Mouse (Mus musculus): ENCODE data around the gene Rnf114. TPM values are rescaled to one million over a fixed set of nuclear protein-coding genes. Genes with fewer than 3 reads are reported as not detected.
A peak's percentile ranks its signal among the peaks of the same experiment; 100 is the strongest.

Gene Rnf114
- polyA plus RNA-seq, 1 experiment from 2014 or later: 39.5 TPM

- Histone ChIP-seq H3K27ac (ENCODE audit: low read depth) (no peak overlapping the region), H3K4me1 (ENCODE audit: insufficient read depth) (no peaks in the 10 kb centered on the region), H3K4me3 (ENCODE audit: low read depth, low read length) (no peak overlapping the region), H3K9ac (replicated peaks) (no peak overlapping the region), H3K36me3 (replicated peaks; ENCODE audit: insufficient read depth, low read length) (no peaks in the 10 kb centered on the region), H3K4me2 (ENCODE audit: low read depth, low read length) (no peak overlapping the region), H3K9me3 (ENCODE audit: low read length) (no peaks in the 10 kb centered on the region), H3K27me3 (ENCODE audit: insufficient read depth, low read length) (no peaks in the 10 kb centered on the region)
- no peak for ATAC-seq
- TF ChIP-seq EP300 (IDR thresholded peaks at IDR 0.05; ENCODE audit: low read depth): no peak
- TF ChIP-seq CTCF (IDR thresholded peaks at IDR 0.05; ENCODE audit: low read depth): no peak
- DNase-seq: no peak
- 78% methylated on average over 8 of the region's 8 CpGs for WGBS (ENCODE audit: insufficient replicate concordance)
These were observed 58.0 kb downstream of the Rnf114 start for GRCm38 (mm10) chr2:167550341-167550854.

DNA sequence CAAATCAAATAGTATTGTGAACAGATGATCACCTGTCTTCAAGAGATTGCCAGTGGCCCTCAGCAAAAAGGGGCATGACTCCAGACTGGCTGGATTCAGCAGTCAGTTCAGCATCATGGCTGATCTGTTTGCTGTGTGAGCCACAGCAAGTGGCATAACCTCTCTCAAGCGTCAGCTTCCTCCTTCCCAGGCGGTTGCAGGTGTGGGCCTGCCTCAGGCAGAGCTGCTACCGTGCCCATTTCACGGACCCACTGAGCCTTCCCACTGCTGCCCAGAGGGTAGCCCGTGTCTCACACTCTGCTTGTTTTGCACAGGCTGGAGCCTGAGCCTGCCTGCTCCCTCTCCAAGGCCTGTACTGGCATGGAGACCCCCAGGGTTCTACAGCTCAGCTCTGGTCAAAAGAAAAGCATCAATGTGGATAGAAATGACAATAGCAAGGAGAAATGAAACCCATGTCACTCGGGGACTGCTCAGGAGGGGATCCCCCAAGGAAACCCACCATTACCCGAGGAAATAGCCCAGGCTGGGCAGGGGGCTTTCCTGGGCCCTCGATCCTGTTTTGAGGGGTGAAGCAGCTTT is 59.0 kb downstream of the Rnf114 start:
- Histone ChIP-seq H3K9ac (replicated peaks) (no peak overlapping the region), H3K27ac (ENCODE audit: low read depth) (no peak overlapping the region), H3K4me2 (ENCODE audit: low read depth, low read length) (no peak overlapping the region), H3K9me3 (ENCODE audit: low read length) (no peaks in the 10 kb centered on the region), H3K4me1 (ENCODE audit: insufficient read depth) (no peaks in the 10 kb centered on the region), H3K36me3 (replicated peaks; ENCODE audit: insufficient read depth, low read length) (no peaks in the 10 kb centered on the region), H3K27me3 (ENCODE audit: insufficient read depth, low read length) (no peaks in the 10 kb centered on the region), H3K4me3 (ENCODE audit: low read depth, low read length) (no peak overlapping the region)
- 57% methylated on average over 8 of the region's 8 CpGs for WGBS (ENCODE audit: insufficient replicate concordance)
- DNase-seq: no peak
- TF ChIP-seq EP300 (IDR thresholded peaks at IDR 0.05; ENCODE audit: low read depth): no peak
- TF ChIP-seq CTCF (IDR thresholded peaks at IDR 0.05; ENCODE audit: low read depth): no peak
- ATAC-seq: no peak

DNA sequence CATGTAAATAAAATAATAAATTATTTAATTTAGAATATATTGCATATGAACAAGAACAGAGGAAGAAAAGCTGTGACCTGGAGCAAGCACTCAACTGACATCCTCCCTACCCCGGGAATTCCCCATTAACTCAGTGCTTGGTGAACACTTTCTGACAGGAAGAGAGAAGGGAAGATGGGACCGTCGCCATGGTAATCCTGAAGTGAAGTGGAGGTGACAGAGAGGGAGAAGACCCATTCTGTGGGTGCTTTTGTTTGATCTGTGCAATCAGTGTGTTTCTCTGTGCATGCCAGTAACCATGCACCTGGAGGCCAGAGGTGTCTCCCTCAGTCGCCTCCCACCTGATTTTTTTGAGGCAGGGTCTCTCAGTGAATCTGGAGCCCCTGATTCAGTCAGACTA is 59.8 kb downstream of the Rnf114 start:
- no peaks in the 10 kb centered on the region for H3K9me3 ChIP-seq (ENCODE audit: low read length)
- ATAC-seq (no peak), DNase-seq (no peak)
- WGBS (ENCODE audit: insufficient replicate concordance): 71% methylated on average over 4 of the region's 4 CpGs
- no peak overlapping the region for H3K4me2 ChIP-seq (ENCODE audit: low read depth, low read length)
- H3K9ac ChIP-seq (replicated peaks): no peak overlapping the region
- no peak overlapping the region for H3K27ac ChIP-seq (ENCODE audit: low read depth)
- no peaks in the 10 kb centered on the region for H3K4me1 ChIP-seq (ENCODE audit: insufficient read depth)
- no peak for TF ChIP-seq EP300 (IDR thresholded peaks at IDR 0.05; ENCODE audit: low read depth)
- TF ChIP-seq CTCF (IDR thresholded peaks at IDR 0.05; ENCODE audit: low read depth): no peak
- H3K27me3 ChIP-seq (ENCODE audit: insufficient read depth, low read length): no peaks in the 10 kb centered on the region
- H3K36me3 ChIP-seq (replicated peaks; ENCODE audit: insufficient read depth, low read length): no peaks in the 10 kb centered on the region
- no peak overlapping the region for H3K4me3 ChIP-seq (ENCODE audit: low read depth, low read length)

DNA sequence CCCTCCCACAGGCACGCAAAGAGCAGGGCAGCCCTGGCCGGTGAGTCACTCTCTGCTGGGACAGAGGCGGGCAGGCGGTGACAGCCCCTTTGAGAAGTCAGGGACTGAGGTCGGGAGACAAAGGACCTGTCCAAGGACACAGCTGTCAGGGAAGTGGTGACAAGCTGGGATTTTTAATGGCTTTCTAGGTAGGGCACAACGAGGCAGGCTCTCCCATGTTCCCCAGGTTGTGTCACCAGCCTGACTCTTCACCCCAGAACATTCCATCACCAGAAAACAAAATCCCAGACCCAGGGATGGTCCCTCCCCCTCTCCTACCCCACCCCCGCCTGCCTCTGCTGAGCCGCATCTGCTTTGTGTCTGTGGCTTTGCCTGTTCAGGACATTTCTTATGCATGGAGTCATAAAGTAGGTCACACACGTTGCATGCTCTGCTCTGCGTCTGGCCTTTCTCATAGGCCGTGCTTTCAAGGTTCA is 60.5 kb downstream of the Rnf114 start:
- no peak overlapping the region for H3K4me2 ChIP-seq (ENCODE audit: low read depth, low read length)
- 0 out of 2 replicates have a peak, but pooled peaks have one; percentile 41 for ATAC-seq
- no peak overlapping the region for H3K4me3 ChIP-seq (ENCODE audit: low read depth, low read length)
- H3K36me3 ChIP-seq (replicated peaks; ENCODE audit: insufficient read depth, low read length): no peaks in the 10 kb centered on the region
- H3K9ac ChIP-seq (replicated peaks): no peak overlapping the region
- no peaks in the 10 kb centered on the region for H3K27me3 ChIP-seq (ENCODE audit: insufficient read depth, low read length)
- H3K4me1 ChIP-seq (ENCODE audit: insufficient read depth): no peaks in the 10 kb centered on the region
- DNase-seq: no peak
- no peak for TF ChIP-seq CTCF (IDR thresholded peaks at IDR 0.05; ENCODE audit: low read depth)
- TF ChIP-seq EP300 (IDR thresholded peaks at IDR 0.05; ENCODE audit: low read depth): no peak
- H3K27ac ChIP-seq (ENCODE audit: low read depth): no peak overlapping the region
- no peaks in the 10 kb centered on the region for H3K9me3 ChIP-seq (ENCODE audit: low read length)
- 42% methylated on average over 11 of the region's 11 CpGs for WGBS (ENCODE audit: insufficient replicate concordance)

DNA sequence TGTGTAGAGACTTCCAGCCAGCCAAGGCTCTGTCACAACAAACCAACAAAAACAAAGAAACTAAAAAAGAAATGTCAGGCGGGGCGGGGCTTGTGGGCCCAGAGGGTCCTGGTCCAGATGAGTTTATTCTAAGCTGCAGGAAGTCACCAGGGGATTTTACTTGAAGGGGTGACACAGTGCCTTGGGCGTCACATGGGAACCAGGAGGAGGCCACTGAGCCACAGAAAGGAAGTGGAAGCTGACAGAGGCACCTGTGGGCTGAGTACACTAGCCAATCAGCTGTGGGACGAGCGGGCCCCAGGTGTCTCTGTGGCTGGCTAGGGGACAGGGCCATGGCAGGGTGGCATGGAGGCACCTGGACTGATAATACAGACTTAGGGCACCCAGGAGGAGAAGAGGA is 63.3 kb downstream of the Rnf114 start:
- 70% methylated on average over 5 of the region's 5 CpGs for WGBS (ENCODE audit: insufficient replicate concordance)
- no peak for TF ChIP-seq CTCF (IDR thresholded peaks at IDR 0.05; ENCODE audit: low read depth)
- TF ChIP-seq EP300 (IDR thresholded peaks at IDR 0.05; ENCODE audit: low read depth): no peak
- Histone ChIP-seq H3K27ac (ENCODE audit: low read depth) (no peak overlapping the region), H3K4me1 (ENCODE audit: insufficient read depth) (peaks cover 6% of the 10 kb centered on the region), H3K9ac (replicated peaks) (no peak overlapping the region), H3K4me2 (ENCODE audit: low read depth, low read length) (no peak overlapping the region), H3K27me3 (ENCODE audit: insufficient read depth, low read length) (no peaks in the 10 kb centered on the region), H3K36me3 (replicated peaks; ENCODE audit: insufficient read depth, low read length) (no peaks in the 10 kb centered on the region), H3K4me3 (ENCODE audit: low read depth, low read length) (no peak overlapping the region), H3K9me3 (ENCODE audit: low read length) (no peaks in the 10 kb centered on the region)
- DNase-seq: no peak
- ATAC-seq: no peak

- H3K27ac ChIP-seq (ENCODE audit: low read depth): no peak overlapping the region
- WGBS (ENCODE audit: insufficient replicate concordance): 23% methylated on average over 26 of the region's 27 CpGs
These were observed 67.0 kb downstream of the Rnf114 start for GRCm38 (mm10) chr2:167559413-167559812.

More at GRCm38 (mm10) chr2:167559413-167559812, 67.0 kb downstream of the Rnf114 start:
- TF ChIP-seq CTCF (IDR thresholded peaks at IDR 0.05; ENCODE audit: low read depth) (no peak), EP300 (IDR thresholded peaks at IDR 0.05; ENCODE audit: low read depth) (no peak)
- no peaks in the 10 kb centered on the region for H3K9me3 ChIP-seq (ENCODE audit: low read length)
- H3K9ac ChIP-seq (replicated peaks): no peak overlapping the region
- DNase-seq (no peak), ATAC-seq (no peak)
- H3K4me1 ChIP-seq (ENCODE audit: insufficient read depth): peaks cover 7% of the 10 kb centered on the region
- H3K36me3 ChIP-seq (replicated peaks; ENCODE audit: insufficient read depth, low read length): no peaks in the 10 kb centered on the region
- H3K27me3 ChIP-seq (ENCODE audit: insufficient read depth, low read length): no peaks in the 10 kb centered on the region
- H3K4me3 ChIP-seq (ENCODE audit: low read depth, low read length): no peak overlapping the region
- peak overlapping the region; percentile 48; the same call in 1 of the 2 replicates for H3K4me2 ChIP-seq (ENCODE audit: low read depth, low read length)
